Mouse (Mus musculus) Patski (cell line): Measurements from ENCODE around the gene Stk39. TPM values are rescaled to one million over a fixed set of nuclear protein-coding genes. Genes with fewer than 3 reads are reported as not detected.

Source experiments
- ATAC-seq: fragments of 100-300 bp; one replicate; pipeline ENCODE4 v1.8.0; 2021
- CTCF ChIA-PET: fragments of 350-600 bp; sonication (Branson Sonifier 250); formaldehyde crosslinking; loops from one replicate; lab custom pipeline; 2022; ENCODE audit warnings: inconsistent platforms; lab: Charles Lee
- POLR2A ChIA-PET: fragments of 350-600 bp; sonication (Branson Sonifier 250); formaldehyde crosslinking; loops from one replicate; lab custom pipeline; 2022; ENCODE audit warnings: antibody characterized with exemption, inconsistent platforms; lab: Charles Lee
- DNase-seq: peaks from one replicate; pipeline ENCODE4 v3.0.0-alpha.2; 2011; ENCODE audit warnings: low read depth, low spot score
- H3K27me3 ChIP-seq: fragments of 371-371 bp; one replicate; pipeline ENCODE4 v1.5.1; 2021
- CTCF ChIP-seq: fragments of 100-300 bp; IDR thresholded peaks from one replicate; pipeline ENCODE4 v1.5.1; 2021
- in situ Hi-C: fragments of 300-500 bp; cut with MboI; formaldehyde crosslinking; loops from 3 replicates; pipeline ENCODE4 v1.11.1; 2018; ENCODE audit warnings: low pct_unique_long_range_greater_than_20kb, mixed read lengths
- polyA plus RNA-seq: library from polyadenylated mRNA; unstranded; gene quantifications from one replicate; pipeline ENCODE4 v1.2.3, GENCODE M21; 2021

Stk39 gene
- polyA plus RNA-seq, 1 experiment from 2014 or later: 53.1 TPM

- DNase-seq (no peak), ATAC-seq (peak; percentile 52)
- H3K27me3 ChIP-seq: no peaks in the 10 kb centered on the region
- POLR2A ChIA-PET: interaction anchor here (0.7 to 2.4 kb wide), 6 partner anchors 60 to 112 kb away, joined by 3 to 5 read pairs (median 3); no protein-coding TSS in a partner anchor
- in situ Hi-C loops: no loop called here
- peak; percentile 62 for TF ChIP-seq CTCF
- CTCF ChIA-PET: interaction anchor here (0.7 kb wide), 1 partner anchor 67 kb away, joined by 3 read pairs; no protein-coding TSS in a partner anchor
Measured at GRCm38 (mm10) chr2:68470891-68471758, 943 bp downstream of the Stk39 start.

- no peaks in the 10 kb centered on the region for H3K27me3 ChIP-seq
- no peak for TF ChIP-seq CTCF
- in situ Hi-C loops: no loop called here
- DNase-seq (no peak), ATAC-seq (no peak)
- POLR2A ChIA-PET: no interaction called here
- CTCF ChIA-PET: interaction anchor here (0.9 to 1.1 kb wide), 2 partner anchors 19 to 57 kb away, joined by 3 read pairs; no protein-coding TSS in a partner anchor
Measured at GRCm38 (mm10) chr2:68469491-68469890, 2.6 kb downstream of the Stk39 start.

DNA sequence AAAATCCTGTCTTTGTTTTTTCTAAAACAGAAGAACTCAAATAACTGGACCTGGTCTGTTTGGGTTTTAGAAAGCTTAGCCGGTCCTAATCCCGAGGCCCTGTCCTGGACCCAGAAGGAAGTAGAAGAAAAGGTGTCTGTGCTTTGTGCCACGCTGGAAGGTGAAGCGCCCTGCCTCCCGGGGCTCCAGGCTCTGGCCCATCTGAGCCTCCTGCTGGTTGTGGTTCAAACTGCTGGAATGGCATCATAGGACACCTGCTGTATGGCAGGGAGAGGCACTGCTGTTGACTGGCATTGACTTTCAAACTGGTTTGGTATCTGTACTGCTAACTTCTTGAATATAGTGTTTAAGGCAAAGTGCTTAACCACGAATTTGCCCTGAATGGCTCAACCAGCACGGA, 3.4 kb downstream of the Stk39 start:
- ATAC-seq: no peak
- POLR2A ChIA-PET: no interaction called here
- H3K27me3 ChIP-seq: no peaks in the 10 kb centered on the region
- in situ Hi-C loops: no loop called here
- TF ChIP-seq CTCF: peak; percentile 82
- DNase-seq: no peak
- CTCF ChIA-PET: no interaction called here

DNA sequence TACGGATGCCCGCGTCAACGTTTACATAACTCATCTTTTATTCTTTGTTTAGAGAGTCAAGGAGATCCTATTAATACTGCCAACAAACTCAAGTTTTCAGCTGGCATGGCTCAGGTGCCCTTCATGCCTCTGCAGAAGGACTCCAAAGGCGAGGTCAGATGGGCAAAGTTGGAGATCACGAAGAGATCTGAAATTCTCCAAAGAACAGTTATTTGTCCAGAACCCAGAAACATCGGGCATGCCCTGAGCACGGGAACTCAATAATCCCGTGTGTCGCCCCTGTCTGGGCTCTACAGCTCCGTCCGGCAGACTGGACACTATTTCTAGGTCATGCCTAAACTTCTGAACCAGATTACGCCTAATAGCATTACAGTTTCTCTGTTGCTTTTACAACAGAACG, 3.8 kb downstream of the Stk39 start:
- ChIA-PET POLR2A (no interaction called here), CTCF (no interaction called here)
- in situ Hi-C loops: no loop called here
- H3K27me3 ChIP-seq: no peaks in the 10 kb centered on the region
- TF ChIP-seq CTCF: no peak
- no peak for ATAC-seq
- no peak for DNase-seq

DNA sequence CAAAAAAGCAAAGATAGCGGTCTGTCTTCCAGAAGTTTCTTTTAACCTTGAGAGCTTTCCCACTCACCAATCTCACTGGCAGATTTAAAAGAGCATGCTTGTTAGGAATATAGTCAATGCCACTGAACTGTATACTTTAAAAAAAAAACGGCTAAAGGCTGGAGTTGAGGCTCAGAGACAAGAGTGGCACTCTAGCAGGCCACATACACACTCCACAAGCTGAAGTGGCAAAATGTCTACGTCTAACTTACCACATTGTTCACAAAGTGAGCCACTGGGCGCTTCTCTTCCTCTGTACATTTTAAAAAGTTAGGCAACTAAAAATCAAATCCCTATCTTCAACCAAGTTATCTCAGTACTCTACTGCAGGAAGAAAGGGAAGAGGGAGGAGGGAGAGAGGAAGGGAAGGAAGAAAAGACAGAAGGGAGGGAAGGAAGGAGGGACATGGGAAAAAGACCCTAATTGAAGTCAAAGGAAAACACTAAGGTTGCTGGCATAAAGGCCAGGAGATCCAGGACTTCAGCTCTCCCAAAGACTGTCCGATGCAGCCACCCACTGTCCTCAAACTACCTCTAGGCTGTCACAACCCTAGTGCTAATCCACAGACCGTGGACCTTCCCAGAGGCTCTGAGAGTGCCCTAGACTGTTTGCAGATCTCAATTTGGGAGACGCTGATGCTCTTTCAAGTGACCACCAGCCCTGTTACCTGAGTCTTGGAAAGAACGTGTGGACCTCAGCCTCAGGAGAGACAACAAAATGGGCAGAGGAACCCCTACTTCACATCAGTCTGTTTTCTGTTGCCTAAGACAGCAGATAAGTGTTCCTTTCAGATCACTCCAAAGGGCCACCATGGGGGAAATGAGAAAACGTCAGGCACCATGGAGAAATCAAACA, 4.7 kb downstream of the Stk39 start:
- in situ Hi-C loops: no loop called here
- ChIA-PET CTCF (no interaction called here), POLR2A (no interaction called here)
- DNase-seq (no peak), ATAC-seq (no peak)
- no peak for TF ChIP-seq CTCF
- no peaks in the 10 kb centered on the region for H3K27me3 ChIP-seq

GRCm38 (mm10) chr2:68466124-68467070, 5.7 kb downstream of the Stk39 start:
- ATAC-seq (no peak), DNase-seq (no peak)
- CTCF ChIA-PET: no interaction called here
- H3K27me3 ChIP-seq: no peaks in the 10 kb centered on the region
- in situ Hi-C loops: no loop called here
- TF ChIP-seq CTCF: no peak
- POLR2A ChIA-PET: no interaction called here

DNA sequence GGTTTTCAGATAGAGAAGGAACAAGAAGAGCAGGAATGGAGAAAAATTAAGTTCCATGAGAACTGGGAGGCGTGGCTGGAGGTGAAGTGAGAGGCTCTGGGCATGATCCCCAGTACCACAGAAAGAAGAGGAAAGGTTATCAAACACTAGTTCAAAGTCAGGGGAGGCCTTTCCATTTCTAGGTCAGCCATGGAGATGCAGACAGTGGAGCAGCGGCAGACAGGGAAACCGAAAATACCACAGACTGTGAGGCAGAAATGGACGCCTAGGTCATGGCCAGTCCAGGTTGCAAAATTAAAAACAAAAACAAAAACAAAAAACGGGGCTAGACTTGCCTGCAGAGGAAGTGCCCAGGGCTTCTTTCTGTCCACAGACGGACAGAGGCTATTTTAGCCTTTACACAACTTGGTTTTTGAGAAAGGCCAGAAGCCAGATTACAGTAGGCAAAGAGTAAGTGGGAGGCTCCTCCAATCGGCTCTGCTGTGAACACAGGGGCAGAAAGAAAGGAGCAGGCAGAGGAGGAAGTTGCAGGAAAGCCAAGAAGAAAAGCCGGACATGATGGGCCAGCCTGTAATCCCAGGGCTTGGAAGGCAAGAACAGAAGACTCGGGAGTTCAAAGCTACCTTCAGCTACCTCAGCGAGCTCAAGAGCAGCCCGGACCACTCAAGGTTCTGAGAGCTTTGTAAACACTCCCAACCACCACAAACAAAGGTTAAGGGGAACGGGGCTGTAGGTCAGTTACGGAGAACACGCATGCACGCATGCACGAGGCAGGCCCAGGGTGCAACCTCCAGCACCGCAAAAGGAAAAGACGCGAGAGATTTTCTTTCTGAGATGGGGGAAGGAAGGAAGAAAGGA, 6.6 kb downstream of the Stk39 start:
- no peak for ATAC-seq
- DNase-seq: no peak
- POLR2A ChIA-PET: no interaction called here
- no peaks in the 10 kb centered on the region for H3K27me3 ChIP-seq
- TF ChIP-seq CTCF: no peak
- CTCF ChIA-PET: no interaction called here
- in situ Hi-C loops: no loop called here

GRCm38 (mm10) chr2:68464456-68464855, 7.6 kb downstream of the Stk39 start:
- ATAC-seq (no peak), DNase-seq (no peak)
- no peaks in the 10 kb centered on the region for H3K27me3 ChIP-seq
- TF ChIP-seq CTCF: no peak
- in situ Hi-C loops: loop anchor here (5.0 kb wide), 1 partner anchor 87 kb away; no protein-coding TSS in a partner anchor
- CTCF ChIA-PET: interaction anchor here (1.2 kb wide), 1 partner anchor 21 kb away, joined by 4 read pairs; no protein-coding TSS in a partner anchor
- POLR2A ChIA-PET: no interaction called here

DNA sequence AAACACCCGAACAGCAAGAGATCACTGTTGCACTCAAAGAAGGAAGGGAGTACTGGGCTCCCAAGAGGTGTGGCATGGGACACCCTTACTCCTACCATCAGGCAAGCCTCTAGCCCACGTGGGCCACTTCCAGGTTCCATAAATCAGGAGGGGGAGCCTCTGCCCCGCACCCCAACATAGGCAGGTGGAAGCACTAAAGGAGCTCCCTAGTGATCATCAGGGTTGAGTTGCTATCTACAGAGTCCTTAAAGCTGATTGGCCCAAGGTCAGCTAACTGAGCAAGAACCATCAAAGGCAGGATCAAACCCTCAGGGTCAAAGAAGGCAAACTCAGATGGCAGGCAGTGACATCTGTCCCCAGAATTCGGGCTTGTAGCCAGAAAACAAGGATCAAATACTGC, 8.3 kb downstream of the Stk39 start:
- ATAC-seq: no peak
- CTCF ChIA-PET: interaction anchor here (1.2 kb wide), 1 partner anchor 20 kb away, joined by 4 read pairs; no protein-coding TSS in a partner anchor
- no peak for TF ChIP-seq CTCF
- in situ Hi-C loops: loop anchor here (5.0 kb wide), 1 partner anchor 86 kb away; no protein-coding TSS in a partner anchor
- POLR2A ChIA-PET: no interaction called here
- no peaks in the 10 kb centered on the region for H3K27me3 ChIP-seq
- DNase-seq: no peak
